Mouse (Mus musculus) left cerebral cortex, adult 18-20 months (tissue): ENCODE measurements around the gene Knl1. TPM values are rescaled to one million over a fixed set of nuclear protein-coding genes. Genes with fewer than 3 reads are reported as not detected.
A peak's percentile ranks its signal among the peaks of the same experiment; 100 is the strongest.
"Not testable (repeated sequence)": the region's sequence is repeated elsewhere in the genome, so short reads cannot be mapped to it uniquely, and the experiment has no call there.

Experiments used
- DNase-seq, 2 experiments: peaks; one replicate each; pipeline ENCODE4 v3.0.0; 2021 to 2022; ENCODE audit warnings: low spot score in 2 of 2, mixed read lengths in 1 of 2
- long read RNA-seq, 2 experiments: library from polyadenylated mRNA; stranded (forward); transcript quantifications; one replicate each; pipeline ENCODE4 v2.0.0; 2021
- total RNA-seq, 2 experiments: library from RNA; stranded (reverse); gene quantifications; 2 replicates each; pipeline ENCODE4 v1.2.3; 2021

The Knl1 gene
- under 1 TPM; 0.05 to 0.07 TPM for total RNA-seq
- long read RNA-seq, experiment 1: 0 reads
- long read RNA-seq, experiment 2: 0 reads

DNA sequence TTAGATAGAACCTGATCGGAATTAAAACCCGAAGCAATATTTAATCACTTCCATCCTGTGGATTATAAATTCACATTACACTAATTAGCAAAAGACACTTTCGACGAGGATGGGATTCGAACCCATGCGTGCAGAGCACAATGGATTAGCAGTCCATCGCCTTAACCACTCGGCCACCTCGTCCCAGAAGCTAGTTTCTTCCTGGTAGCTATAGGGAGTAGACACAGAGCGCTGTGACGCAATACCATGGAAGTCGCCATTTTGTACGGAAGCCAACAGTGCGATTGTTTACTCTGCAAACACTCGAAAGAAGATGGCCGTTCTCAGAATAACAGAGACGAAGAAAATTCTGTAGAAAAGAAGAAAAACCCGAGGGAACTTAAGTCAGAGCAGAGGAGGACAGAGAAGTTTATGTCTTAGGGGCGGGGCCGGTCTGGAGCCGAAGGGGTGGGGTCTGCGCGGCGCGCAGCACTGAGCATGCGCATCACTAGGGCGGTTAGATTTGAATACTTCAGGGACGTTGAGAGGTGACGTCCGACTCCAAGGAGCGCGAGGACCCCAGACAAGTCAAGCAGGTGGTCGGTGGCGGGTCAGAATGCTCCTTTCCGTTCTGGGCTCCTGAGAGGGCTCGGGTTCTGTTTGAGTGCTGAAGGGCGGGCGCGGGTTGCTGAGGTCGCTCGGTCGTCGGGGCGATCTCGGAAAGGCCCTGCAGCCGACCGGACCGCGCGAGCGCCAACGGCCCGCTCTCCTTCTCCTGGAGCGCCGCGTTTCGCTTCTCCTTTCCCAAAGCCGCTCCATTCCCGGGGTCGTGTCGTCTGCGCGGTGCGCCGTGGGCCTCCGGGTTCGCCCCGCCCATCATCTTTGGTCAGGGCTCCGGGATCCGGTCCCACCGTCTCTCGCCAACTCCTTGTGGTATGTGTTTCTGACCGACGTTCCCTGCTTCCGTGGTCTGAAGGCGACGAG, at the start of gene Knl1:
Gene Knl1 (plus strand): TSS at position 471 of the 963 bp plus-strand sequence.
- DNase-seq: peak; percentile 95 to 96

DNA sequence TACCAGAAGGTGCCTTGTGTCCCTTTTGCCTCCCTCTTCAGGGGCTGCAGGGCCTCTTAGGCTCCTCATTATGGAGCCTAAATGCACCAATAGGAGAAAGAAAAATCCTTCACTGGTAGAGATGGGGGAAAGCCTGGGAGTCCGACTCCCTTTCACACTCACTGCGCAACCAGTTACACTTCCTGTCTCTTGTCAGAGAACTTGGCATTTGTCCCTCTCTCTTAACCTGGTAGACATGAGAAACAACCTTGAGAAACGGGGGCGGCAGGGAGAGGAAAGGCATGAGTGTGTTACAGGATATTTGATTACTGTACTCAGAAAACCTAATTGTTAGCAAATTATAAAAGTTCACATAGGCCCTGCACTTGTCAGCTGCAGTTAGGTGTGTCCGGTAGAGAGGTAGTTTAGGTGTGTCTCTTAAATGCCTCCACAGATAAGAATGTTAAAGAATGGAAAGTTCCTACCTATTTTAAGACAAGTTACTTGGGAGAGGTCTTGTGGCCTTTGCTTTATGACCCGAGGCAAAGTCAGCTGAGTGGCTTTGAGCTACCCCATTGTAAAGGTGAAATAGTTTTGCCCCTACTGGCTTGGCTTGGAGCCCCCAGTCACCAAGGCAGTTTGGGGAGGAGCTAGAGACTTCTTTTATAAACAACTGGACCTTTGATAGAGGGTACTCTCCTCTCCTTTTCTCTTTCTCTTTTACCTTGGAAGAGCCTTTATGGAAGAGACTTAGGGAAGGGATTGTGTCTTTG, 48.6 kb upstream of the Knl1 start:
- DNase-seq: no peak

DNA sequence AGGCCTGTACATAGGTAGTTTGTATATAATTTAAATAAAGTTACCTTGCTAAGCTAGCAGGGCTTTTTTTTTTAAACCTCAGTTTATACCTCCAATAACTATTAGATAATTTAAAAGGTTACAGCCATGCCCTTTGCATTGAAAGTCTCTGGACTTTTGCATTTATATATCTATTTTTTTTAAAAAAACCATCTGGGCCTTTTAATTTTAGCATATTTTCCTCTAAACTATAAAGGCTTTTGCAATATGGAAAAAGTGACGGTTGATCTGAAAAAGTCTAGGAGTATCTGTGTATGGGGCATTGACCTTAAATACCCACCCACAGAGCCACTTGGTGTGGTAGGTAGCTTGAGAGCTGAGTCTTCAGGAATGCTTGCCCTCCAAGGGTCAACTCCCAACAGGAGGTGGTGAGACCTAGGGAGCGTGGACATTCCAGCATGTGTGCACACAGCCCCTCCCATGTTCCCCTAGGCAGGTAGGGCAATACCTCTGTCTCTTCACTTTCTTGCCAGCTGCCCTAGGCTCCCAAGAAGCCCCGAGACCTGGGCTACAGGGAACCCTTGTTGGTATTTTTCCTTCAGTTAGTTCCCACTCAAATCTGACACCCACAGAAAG, 47.8 kb upstream of the Knl1 start:
- DNase-seq: no peak

DNA sequence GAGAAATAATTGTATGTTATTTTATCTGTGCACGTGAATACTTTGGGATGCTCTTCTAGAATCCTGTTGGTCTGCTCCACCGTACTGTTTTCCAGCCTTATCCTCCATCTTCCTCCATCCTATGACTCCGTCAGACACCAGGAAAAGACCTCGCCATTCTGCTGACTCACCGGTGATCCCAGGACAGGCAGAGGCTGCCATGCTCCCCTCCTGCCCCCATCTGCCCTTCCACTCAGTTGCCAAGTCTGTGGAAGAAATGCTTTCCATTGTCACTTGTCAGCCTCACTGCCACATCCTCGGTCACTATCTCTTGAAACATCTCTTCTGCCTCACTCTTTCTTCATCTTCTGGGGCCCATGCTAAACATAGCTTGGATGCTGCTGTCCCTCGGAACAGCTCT, 40.0 kb upstream of the Knl1 start:
- no peak for DNase-seq

DNA sequence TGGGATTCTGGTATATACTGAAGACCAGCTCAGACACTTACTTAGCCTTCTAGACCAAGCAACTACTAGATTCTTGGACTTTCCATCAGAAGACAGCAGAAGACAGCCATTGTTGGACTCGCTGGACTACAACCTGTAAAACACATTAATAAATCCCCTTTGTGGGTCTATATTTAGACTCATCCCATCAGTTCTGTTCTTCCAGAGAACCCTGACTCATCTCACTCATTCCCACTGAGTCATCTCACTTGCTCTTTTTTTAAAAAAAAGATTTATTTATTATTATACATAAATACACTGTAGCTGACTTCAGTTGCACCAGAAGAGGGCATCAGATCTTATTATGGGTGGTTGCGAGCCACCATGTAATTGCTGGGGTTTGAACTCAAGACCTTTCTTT, 37.5 kb upstream of the Knl1 start:
- no peak for DNase-seq

DNA sequence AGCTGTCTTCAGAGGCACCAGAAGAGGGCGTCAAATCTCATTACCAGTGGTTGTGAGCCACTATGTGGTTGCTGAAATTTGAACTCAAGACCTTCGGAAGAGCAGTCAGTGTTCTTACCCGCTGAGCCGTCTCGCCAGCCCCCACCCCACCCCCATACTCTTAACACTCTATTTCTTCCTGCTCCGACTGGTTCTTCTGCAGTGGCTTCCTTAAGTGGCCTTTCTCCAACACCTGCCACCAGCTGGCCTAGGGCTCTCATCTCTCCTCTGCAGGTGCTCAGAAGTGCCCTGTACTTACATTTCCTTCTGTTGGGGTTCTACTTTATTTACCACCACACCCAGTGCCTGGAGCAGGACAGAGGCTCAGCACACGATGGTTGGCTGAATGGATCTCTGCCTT, 31.9 kb upstream of the Knl1 start:
- DNase-seq: no peak

DNA sequence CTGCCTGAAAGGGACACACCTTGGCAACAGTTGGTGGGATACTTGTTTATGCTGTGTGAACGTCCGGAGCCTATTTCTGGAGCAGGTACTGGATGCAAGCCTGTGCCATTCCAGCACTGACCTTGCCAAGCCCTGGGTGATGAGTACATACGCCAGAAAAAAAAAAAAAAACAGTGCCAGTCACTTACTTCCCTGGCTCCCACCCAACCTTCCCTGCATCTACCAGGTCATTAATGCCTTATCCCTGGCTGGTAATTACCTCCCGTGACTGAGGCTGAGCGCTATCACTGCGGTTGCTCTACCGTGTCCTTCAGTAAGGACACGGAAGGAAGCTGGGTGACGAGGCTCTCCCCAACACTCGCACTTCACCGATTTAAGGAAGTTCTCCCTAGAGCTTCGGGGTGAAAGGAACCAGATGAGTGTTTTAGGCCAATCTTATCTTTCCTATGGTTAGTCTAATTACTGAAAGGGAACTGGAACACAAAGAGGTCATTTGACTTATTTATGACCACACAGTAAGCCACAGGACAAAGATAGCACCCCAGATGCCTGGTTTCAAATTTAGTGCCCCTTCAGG, 31.2 kb upstream of the Knl1 start:
- no peak for DNase-seq

DNA sequence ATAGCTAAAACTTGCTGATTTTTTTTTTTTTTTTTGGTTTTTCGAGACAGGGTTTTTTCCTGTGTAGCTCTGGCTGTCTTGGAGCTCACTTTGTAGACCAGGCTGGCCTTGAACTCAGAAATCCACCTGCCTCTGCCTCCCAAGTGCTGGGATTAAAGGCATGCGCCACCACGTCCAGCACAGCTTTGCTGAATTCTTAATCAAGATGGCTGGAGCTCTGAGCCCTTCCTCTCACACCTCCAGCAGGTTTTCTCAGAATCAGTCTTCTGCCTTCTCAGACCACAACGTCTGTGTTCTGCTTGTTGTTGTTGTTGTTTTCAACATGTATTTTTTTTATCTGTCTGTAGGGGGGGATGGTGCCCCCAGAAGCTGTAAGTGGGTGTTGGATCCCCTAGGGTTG, 30.6 kb upstream of the Knl1 start:
- not testable (repeated sequence) for DNase-seq

DNA sequence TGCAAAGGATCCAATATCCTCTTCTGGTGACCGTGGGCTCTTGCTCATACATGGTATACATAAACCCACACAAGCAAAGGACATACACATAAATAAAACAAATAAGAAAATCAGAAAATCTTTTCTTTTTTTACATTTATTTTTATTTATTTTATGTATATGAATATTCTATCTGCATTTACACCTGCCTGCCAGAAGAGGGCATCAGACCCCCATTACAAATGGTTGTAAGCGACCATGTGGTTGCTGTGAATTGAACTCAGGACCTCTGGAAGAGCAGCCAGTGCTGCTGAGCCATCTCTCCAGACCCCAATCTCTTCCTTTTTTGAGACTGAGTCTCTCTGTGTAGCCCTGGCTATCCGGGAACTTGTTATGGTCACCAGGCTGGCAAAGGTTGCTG, 29.3 kb upstream of the Knl1 start:
- DNase-seq: no peak

DNA sequence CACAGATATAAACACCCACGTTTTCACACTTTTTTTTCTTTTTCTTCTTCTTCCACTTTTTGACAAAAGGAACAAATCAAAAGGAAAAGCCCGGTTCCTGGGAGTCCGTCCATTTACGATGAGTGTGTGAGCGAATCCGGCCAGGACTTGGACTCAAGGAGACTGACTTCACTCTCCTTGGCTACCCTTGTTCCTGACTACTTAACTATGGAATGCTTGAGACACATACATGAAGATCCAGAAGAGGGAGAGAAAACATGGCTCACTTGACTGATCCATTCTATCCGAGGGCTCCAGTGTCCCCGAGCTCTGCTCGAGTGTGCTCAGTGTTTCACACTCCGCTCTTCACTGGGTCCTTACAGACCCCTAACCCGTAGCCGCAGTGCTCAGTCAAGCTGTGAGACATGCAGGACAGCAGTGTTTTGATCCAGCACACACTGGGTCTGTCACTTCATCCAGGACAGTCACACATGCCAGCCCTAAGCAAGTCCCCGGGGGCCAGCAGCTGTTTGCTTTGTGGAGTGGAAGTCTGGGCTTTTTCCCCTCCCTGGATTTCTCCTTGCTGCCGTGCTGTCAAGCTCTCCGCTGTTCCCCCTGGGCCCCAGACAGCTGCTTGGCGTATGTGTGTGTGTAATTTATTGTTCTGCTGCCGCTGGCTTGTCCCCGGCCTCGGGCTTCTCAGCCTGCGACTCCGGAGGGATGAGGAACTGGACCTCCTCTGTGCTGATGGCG, 28.4 kb upstream of the Knl1 start:
- DNase-seq: no peak

DNA sequence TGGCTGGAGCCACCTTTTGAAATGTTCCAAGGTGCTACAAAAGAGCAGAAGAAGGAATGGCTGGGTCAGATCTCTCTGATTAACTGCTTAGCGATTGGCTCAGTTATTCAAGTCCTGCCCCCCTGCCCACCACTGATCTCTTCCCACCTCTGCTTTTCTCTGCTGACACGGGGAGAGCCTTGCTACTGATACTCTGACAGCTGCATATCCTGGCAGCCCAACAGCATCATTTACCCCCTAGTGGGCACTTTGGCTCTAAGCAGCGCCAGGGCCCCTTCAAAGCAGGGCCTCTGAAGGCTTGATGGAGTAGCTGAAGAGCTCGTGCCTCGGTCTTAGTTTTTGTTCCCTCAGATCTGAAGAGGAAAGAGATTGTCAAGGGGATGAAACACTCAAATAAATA, 27.8 kb upstream of the Knl1 start:
- no peak for DNase-seq

DNA sequence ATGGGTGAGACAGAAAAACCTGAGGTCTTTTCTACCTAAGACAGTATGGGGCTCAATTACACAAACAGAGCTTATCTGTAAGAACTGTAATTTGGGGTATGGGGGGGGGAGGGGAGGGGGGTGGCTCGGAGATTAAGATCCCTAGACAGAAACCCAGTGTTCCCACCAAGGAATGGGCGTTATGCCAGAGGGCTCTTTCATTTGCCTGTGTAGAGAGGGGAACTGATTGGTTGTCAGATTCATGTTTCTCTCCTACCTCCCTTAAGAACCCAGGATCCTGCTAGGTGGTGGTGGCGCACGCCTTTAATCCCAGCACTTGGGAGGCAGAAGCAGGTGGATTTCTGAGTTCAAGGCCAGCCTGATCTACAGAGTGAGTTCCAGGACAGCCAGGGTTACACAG, 27.4 kb upstream of the Knl1 start:
- no peak for DNase-seq

DNA sequence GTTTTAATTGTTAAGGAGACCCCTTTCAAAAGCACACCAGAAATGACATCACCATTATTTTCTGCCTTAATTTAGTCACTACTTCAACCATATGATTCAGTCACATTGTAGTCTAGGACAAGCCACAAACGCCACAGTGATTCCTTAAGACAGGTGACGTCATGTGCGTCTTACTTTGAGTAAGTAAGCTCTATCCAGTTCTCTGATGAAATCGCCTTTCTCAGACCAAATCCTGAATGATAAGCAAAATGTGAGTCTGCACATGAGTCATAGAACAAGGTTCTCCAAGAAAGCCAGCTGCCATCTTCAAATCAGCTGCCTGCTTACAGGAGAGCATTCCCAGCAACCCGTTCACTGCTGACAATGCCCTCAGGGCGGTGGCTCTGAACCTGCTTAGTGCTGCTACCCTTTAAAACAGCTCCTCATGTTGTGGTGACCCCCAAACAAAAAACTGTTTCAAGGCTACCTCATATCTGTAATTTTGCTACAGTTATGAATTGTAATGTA, 23.7 kb upstream of the Knl1 start:
- no peak for DNase-seq

DNA sequence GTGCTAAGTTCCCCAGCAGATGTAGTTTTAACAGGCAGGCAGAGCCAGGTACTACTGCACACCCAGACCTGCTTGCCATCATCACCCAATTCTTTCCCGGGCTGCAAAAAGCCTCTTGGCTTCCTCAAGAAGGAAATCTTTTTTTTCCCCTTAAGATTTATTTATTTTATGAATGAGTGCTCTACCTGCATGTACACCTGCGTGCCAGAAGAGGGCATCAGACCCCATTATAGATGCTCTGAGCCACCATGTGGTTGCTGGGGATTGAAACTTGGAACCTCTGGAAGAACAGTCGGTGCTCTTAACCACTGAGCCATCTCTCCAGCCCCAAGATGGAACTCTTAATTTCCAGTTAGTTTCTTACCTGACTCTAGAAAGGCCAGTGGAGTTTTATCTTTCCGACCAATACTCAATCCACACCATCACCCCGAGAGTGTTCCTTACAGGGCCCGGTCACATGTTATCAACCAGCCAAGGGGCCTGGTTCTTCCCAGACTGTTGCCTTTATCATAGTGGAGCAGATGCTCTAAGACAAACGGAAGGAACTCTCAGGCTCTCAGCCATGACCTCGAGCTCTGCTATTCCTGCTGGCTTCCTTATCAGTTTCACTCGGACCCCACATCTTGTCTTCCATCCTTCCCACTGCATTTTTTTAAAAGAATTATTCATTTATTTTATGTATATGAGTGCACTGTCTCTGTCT, 22.2 kb upstream of the Knl1 start:
- no peak for DNase-seq

DNA sequence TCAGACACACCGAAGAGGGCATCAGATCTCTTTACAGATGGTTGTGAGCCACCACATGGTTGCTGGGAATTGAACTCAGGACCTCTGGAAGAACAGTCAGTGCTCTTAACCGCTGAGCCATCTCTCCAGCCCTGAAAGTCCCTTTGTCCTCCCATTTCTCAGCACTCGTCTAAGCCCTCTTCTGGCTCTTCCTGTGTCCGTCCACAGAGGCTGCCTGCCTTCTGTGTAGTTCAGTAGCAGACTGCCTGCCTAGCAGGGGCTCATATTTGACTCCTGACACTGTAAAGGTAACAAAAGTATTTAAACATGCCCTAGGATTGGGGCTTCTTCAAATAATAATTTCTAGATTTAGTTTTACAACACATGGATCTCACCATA, 21.7 kb upstream of the Knl1 start:
- DNase-seq: no peak

DNA sequence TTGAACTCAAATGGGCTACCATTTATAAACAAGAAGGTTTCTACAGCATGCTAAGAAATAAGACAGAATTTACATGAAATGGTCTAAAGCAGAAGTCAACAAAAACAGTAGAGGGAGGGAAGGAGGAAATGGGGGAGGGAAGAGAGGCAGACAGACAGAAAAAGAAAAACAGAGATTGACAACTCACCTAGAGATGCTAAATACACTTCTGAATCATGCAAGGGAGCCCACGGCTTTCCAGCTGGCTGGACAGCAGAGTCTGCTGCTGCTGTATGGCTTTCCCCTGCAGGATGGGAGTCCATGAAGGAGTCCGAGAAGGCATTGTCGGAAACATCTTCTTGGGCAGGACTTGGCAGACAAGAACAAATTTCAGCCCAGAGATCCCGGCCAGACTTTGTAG, 20.0 kb upstream of the Knl1 start:
- DNase-seq: no peak

DNA sequence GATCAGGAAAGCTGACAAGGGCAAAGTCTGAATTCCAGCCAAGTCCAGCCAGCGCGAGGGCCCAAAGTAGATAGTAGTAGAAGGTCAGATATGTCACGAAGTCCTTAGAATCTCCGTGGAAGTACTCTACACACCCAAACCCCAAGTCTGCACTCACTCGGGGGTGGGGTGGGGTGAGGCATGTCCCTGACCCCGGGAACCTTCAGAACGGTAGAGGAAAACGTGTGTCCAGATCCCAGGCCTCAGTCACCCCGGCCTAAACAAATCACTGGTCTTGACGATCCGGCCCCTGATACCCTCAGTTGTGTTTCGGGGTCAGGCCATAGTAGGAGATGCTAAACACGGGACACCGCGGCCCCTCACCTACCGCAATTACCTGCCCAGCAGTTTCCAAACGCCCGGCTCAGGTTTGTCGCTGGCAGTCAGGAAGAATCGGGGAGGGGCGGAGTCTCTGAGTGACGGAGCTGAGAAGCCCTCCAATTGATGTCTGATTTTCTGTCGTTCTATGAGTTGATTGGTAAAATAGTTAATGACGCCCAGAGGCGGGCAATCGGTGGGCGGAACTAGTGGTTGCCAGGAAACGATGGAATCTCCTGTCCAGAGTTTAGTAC, 17.9 kb upstream of the Knl1 start, which contains the start of gene Ccdc32:
Gene Ccdc32 (minus strand): TSS at position 453 of the 611 bp plus-strand sequence.
- peak; percentile 95 to 96 for DNase-seq

DNA sequence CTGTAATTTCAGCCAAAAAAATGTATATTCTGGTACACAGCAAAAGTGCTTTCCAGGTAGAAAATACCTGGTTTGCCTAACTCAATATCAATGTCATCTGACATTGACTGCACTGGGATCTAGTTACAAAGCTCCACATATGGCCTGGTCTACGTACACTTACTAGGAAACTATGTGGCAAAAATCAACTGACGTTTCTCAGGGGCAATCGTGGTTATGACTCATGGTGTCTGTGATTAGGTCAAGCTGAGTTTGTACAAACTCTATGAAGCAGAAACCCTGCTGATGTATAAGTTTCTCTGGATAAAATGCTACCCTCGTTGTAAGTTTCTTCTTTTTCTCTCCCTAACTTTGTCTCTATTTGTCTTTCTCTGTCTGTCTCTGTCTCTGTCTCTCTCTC, 14.7 kb upstream of the Knl1 start:
- DNase-seq: no peak

DNA sequence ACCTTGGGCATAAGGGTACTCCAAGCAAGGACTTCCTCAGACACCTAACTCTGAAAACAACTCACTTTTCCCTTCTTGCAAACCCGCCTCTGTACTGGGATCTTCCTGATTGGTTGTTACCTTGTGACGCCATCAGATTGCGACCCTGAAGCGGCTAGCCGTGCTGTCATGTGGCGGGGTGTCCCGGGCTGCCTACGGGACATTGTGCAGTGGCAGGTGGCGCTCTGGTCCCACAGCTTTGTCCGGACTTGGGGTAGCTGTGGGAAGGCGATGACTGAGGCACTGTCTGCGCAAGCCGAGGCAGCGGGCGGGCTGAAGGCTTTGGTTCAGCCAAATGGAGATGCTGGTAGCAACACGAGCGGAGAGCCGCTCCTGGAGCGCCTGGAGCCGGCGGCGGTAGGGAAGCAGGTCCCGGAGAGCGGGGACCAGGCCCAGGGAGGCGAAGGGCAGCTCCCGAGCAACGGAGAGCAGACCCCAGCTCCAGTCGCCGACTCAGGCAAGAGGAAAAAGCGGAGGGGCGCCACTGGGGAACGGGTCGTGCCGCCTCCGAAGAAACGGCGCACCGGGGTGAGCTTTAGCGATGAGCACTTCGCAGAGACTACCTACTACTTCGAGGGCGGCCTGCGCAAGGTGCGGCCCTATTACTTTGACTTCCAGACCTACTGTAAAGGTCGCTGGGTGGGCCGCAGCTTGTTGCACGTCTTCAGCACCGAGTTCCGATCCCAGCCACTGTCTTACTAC, 12.1 kb upstream of the Knl1 start, which contains the start of gene Rpusd2:
Gene Rpusd2 (plus strand): TSS at position 135 of the 741 bp plus-strand sequence.
- DNase-seq: peak; percentile 94 to 98
